Mouse (Mus musculus): Measurements from ENCODE around the gene Stk33. TPM values are rescaled to one million over a fixed set of nuclear protein-coding genes. Genes with fewer than 3 reads are reported as not detected.
"Not testable (repeated sequence)": the region's sequence is repeated elsewhere in the genome, so short reads cannot be mapped to it uniquely, and the experiment has no call there.

Gene Stk33
- polyA plus RNA-seq, 1 experiment from 2014 or later, result 0.87 TPM

- ATAC-seq (replicated peaks; ENCODE audit: low FRiP score, low TSS enrichment, low read depth) (no peak), DNase-seq (ENCODE audit: low spot score) (no peak)
- Histone ChIP-seq H3K4me3 (ENCODE audit: low read depth, low read length) (no peak overlapping the region), H3K9ac (ENCODE audit: low read length) (no peak overlapping the region), H3K4me1 (replicated peaks; ENCODE audit: control insufficient read depth, insufficient read depth, low read length) (no peaks in the 10 kb centered on the region), H3K9me3 (ENCODE audit: control insufficient read depth, low read length) (no peaks in the 10 kb centered on the region), H3K27me3 (replicated peaks; ENCODE audit: control insufficient read depth, insufficient read depth, low read length) (no peaks in the 10 kb centered on the region), H3K4me2 (ENCODE audit: low read length) (no peak overlapping the region), H3K27ac (ENCODE audit: low read depth) (no peak overlapping the region), H3K36me3 (ENCODE audit: control insufficient read depth, insufficient read depth, low read length) (no peaks in the 10 kb centered on the region)
- WGBS, result 60% methylated on average over 3 of the region's 3 CpGs
Measured at GRCm38 (mm10) chr7:109399299-109399698, 39.6 kb downstream of the Stk33 start.

- ATAC-seq (replicated peaks; ENCODE audit: low FRiP score, low TSS enrichment, low read depth) (no peak), DNase-seq (ENCODE audit: low spot score) (no peak)
- no peak overlapping the region for H3K4me2 ChIP-seq (ENCODE audit: low read length)
- no peaks in the 10 kb centered on the region for H3K27me3 ChIP-seq (replicated peaks; ENCODE audit: control insufficient read depth, insufficient read depth, low read length)
- no peak overlapping the region for H3K27ac ChIP-seq (ENCODE audit: low read depth)
- 68% methylated on average over 1 of the region's 1 CpGs for WGBS
- H3K9ac ChIP-seq (ENCODE audit: low read length), result no peak overlapping the region
- H3K36me3 ChIP-seq (ENCODE audit: control insufficient read depth, insufficient read depth, low read length), result no peaks in the 10 kb centered on the region
- H3K4me3 ChIP-seq (ENCODE audit: low read depth, low read length), result no peak overlapping the region
- H3K9me3 ChIP-seq (ENCODE audit: control insufficient read depth, low read length), result no peaks in the 10 kb centered on the region
- H3K4me1 ChIP-seq (replicated peaks; ENCODE audit: control insufficient read depth, insufficient read depth, low read length), result no peaks in the 10 kb centered on the region
Measured at GRCm38 (mm10) chr7:109381131-109381530, 57.8 kb downstream of the Stk33 start.

- WGBS, result 92% methylated on average over 6 of the region's 6 CpGs
- DNase-seq (ENCODE audit: low spot score); H3K4me1 ChIP-seq (replicated peaks; ENCODE audit: control insufficient read depth, insufficient read depth, low read length); H3K9me3 ChIP-seq (ENCODE audit: control insufficient read depth, low read length); ATAC-seq (replicated peaks; ENCODE audit: low FRiP score, low TSS enrichment, low read depth); H3K27me3 ChIP-seq (replicated peaks; ENCODE audit: control insufficient read depth, insufficient read depth, low read length); H3K27ac ChIP-seq (ENCODE audit: low read depth); H3K4me2 ChIP-seq (ENCODE audit: low read length); H3K36me3 ChIP-seq (ENCODE audit: control insufficient read depth, insufficient read depth, low read length); H3K9ac ChIP-seq (ENCODE audit: low read length); H3K4me3 ChIP-seq (ENCODE audit: low read depth, low read length): not testable (repeated sequence)
Measured at GRCm38 (mm10) chr7:109373556-109373955, 65.3 kb downstream of the Stk33 start.

- Histone ChIP-seq H3K9me3 (ENCODE audit: control insufficient read depth, low read length) (no peaks in the 10 kb centered on the region), H3K4me2 (ENCODE audit: low read length) (no peak overlapping the region), H3K9ac (ENCODE audit: low read length) (no peak overlapping the region), H3K4me3 (ENCODE audit: low read depth, low read length) (no peak overlapping the region), H3K36me3 (ENCODE audit: control insufficient read depth, insufficient read depth, low read length) (no peaks in the 10 kb centered on the region), H3K4me1 (replicated peaks; ENCODE audit: control insufficient read depth, insufficient read depth, low read length) (no peaks in the 10 kb centered on the region), H3K27ac (ENCODE audit: low read depth) (no peak overlapping the region), H3K27me3 (replicated peaks; ENCODE audit: control insufficient read depth, insufficient read depth, low read length) (no peaks in the 10 kb centered on the region)
- no peak for DNase-seq (ENCODE audit: low spot score)
- WGBS, result 78% methylated on average over 5 of the region's 5 CpGs
- ATAC-seq (replicated peaks; ENCODE audit: low FRiP score, low TSS enrichment, low read depth), result no peak
Measured at GRCm38 (mm10) chr7:109358435-109359187, 80.3 kb downstream of the Stk33 start.

- no peaks in the 10 kb centered on the region for H3K36me3 ChIP-seq (ENCODE audit: control insufficient read depth, insufficient read depth, low read length)
- no peak overlapping the region for H3K4me2 ChIP-seq (ENCODE audit: low read length)
- H3K4me1 ChIP-seq (replicated peaks; ENCODE audit: control insufficient read depth, insufficient read depth, low read length), result no peaks in the 10 kb centered on the region
- H3K27me3 ChIP-seq (replicated peaks; ENCODE audit: control insufficient read depth, insufficient read depth, low read length), result no peaks in the 10 kb centered on the region
- H3K9ac ChIP-seq (ENCODE audit: low read length), result no peak overlapping the region
- H3K9me3 ChIP-seq (ENCODE audit: control insufficient read depth, low read length), result no peaks in the 10 kb centered on the region
- no peak overlapping the region for H3K4me3 ChIP-seq (ENCODE audit: low read depth, low read length)
- WGBS, result 58% methylated on average over 1 of the region's 1 CpGs
- no peak for DNase-seq (ENCODE audit: low spot score)
- no peak for ATAC-seq (replicated peaks; ENCODE audit: low FRiP score, low TSS enrichment, low read depth)
- H3K27ac ChIP-seq (ENCODE audit: low read depth), result no peak overlapping the region
Measured at GRCm38 (mm10) chr7:109357877-109358276, 81.0 kb downstream of the Stk33 start.

- 77% methylated on average over 3 of the region's 3 CpGs for WGBS
- H3K4me3 ChIP-seq (ENCODE audit: low read depth, low read length), result no peak overlapping the region
- DNase-seq (ENCODE audit: low spot score) (no peak), ATAC-seq (replicated peaks; ENCODE audit: low FRiP score, low TSS enrichment, low read depth) (no peak)
- H3K9ac ChIP-seq (ENCODE audit: low read length), result no peak overlapping the region
- no peaks in the 10 kb centered on the region for H3K4me1 ChIP-seq (replicated peaks; ENCODE audit: control insufficient read depth, insufficient read depth, low read length)
- peaks cover 3% of the 10 kb centered on the region; the same call in 1 of the 2 replicates for H3K9me3 ChIP-seq (ENCODE audit: control insufficient read depth, low read length)
- no peak overlapping the region for H3K4me2 ChIP-seq (ENCODE audit: low read length)
- H3K27me3 ChIP-seq (replicated peaks; ENCODE audit: control insufficient read depth, insufficient read depth, low read length), result no peaks in the 10 kb centered on the region
- no peak overlapping the region for H3K27ac ChIP-seq (ENCODE audit: low read depth)
- no peaks in the 10 kb centered on the region for H3K36me3 ChIP-seq (ENCODE audit: control insufficient read depth, insufficient read depth, low read length)
Measured at GRCm38 (mm10) chr7:109347241-109347640, 91.6 kb downstream of the Stk33 start.

- no peak for DNase-seq (ENCODE audit: low spot score)
- H3K4me2 ChIP-seq (ENCODE audit: low read length), result no peak overlapping the region
- H3K27me3 ChIP-seq (replicated peaks; ENCODE audit: control insufficient read depth, insufficient read depth, low read length), result no peaks in the 10 kb centered on the region
- H3K9ac ChIP-seq (ENCODE audit: low read length), result no peak overlapping the region
- H3K4me1 ChIP-seq (replicated peaks; ENCODE audit: control insufficient read depth, insufficient read depth, low read length), result no peaks in the 10 kb centered on the region
- ATAC-seq (replicated peaks; ENCODE audit: low FRiP score, low TSS enrichment, low read depth), result no peak
- H3K9me3 ChIP-seq (ENCODE audit: control insufficient read depth, low read length), result no peaks in the 10 kb centered on the region
- H3K4me3 ChIP-seq (ENCODE audit: low read depth, low read length), result no peak overlapping the region
- no peaks in the 10 kb centered on the region for H3K36me3 ChIP-seq (ENCODE audit: control insufficient read depth, insufficient read depth, low read length)
- no peak overlapping the region for H3K27ac ChIP-seq (ENCODE audit: low read depth)
- WGBS, result 84% methylated on average over 8 of the region's 8 CpGs
Measured at GRCm38 (mm10) chr7:109331722-109332121, 107.2 kb downstream of the Stk33 start.

- H3K27ac ChIP-seq (ENCODE audit: low read depth), result no peak overlapping the region
- ATAC-seq (replicated peaks; ENCODE audit: low FRiP score, low TSS enrichment, low read depth) (no peak), DNase-seq (ENCODE audit: low spot score) (no peak)
- H3K4me2 ChIP-seq (ENCODE audit: low read length), result no peak overlapping the region
- H3K9ac ChIP-seq (ENCODE audit: low read length), result no peak overlapping the region
- H3K4me3 ChIP-seq (ENCODE audit: low read depth, low read length), result no peak overlapping the region
- no peaks in the 10 kb centered on the region for H3K4me1 ChIP-seq (replicated peaks; ENCODE audit: control insufficient read depth, insufficient read depth, low read length)
- H3K9me3 ChIP-seq (ENCODE audit: control insufficient read depth, low read length), result no peaks in the 10 kb centered on the region
- 36% methylated on average over 3 of the region's 3 CpGs for WGBS
- no peaks in the 10 kb centered on the region for H3K27me3 ChIP-seq (replicated peaks; ENCODE audit: control insufficient read depth, insufficient read depth, low read length)
- H3K36me3 ChIP-seq (ENCODE audit: control insufficient read depth, insufficient read depth, low read length), result no peaks in the 10 kb centered on the region
Measured at GRCm38 (mm10) chr7:109328772-109329171, 110.1 kb downstream of the Stk33 start.

- no peak overlapping the region for H3K4me3 ChIP-seq (ENCODE audit: low read depth, low read length)
- H3K9ac ChIP-seq (ENCODE audit: low read length), result no peak overlapping the region
Measured at GRCm38 (mm10) chr7:109326813-109327212, 112.1 kb downstream of the Stk33 start.

More at GRCm38 (mm10) chr7:109326813-109327212, 112.1 kb downstream of the Stk33 start:
- no peak overlapping the region for H3K4me2 ChIP-seq (ENCODE audit: low read length)
- H3K27me3 ChIP-seq (replicated peaks; ENCODE audit: control insufficient read depth, insufficient read depth, low read length), result no peaks in the 10 kb centered on the region
- H3K36me3 ChIP-seq (ENCODE audit: control insufficient read depth, insufficient read depth, low read length), result no peaks in the 10 kb centered on the region
- ATAC-seq (replicated peaks; ENCODE audit: low FRiP score, low TSS enrichment, low read depth), result no peak
- 64% methylated on average over 4 of the region's 4 CpGs for WGBS
- no peak overlapping the region for H3K27ac ChIP-seq (ENCODE audit: low read depth)
- no peak for DNase-seq (ENCODE audit: low spot score)
- H3K9me3 ChIP-seq (ENCODE audit: control insufficient read depth, low read length), result no peaks in the 10 kb centered on the region
- H3K4me1 ChIP-seq (replicated peaks; ENCODE audit: control insufficient read depth, insufficient read depth, low read length), result no peaks in the 10 kb centered on the region
